Mouse (Mus musculus) heart, embryonic 14.5 days (tissue): ENCODE data around the gene BC034090. TPM values are rescaled to one million over a fixed set of nuclear protein-coding genes. Genes with fewer than 3 reads are reported as not detected.

ENCODE experiments used
- ATAC-seq: fragments of 200-750 bp; cut with Nextera tagmentation; 2 replicates; pipeline ENCODE4 v1.8.0; 2017; ENCODE audit warnings: low read depth, moderate TSS enrichment; ENCODE audit not compliant: insufficient number of reproducible peaks, insufficient read depth, low FRiP score
- H3K27ac ChIP-seq, 2 experiments: fragments of 200-500 bp in 1 of 2; fragments of 300-500 bp in 1 of 2; sonication (generic) in 1 of 2; replicated peaks in 1 of 2; 2 replicates each; pipeline ENCODE4 v1.5.1; 2012 to 2014; ENCODE audit warnings: low read depth in 2 of 2, low read length in 2 of 2, control low read depth in 1 of 2, mild to moderate bottlenecking in 1 of 2, mixed read lengths in 1 of 2; ENCODE audit not compliant: control insufficient read depth in 1 of 2, insufficient read depth in 1 of 2
- H3K27me3 ChIP-seq: fragments of 300-500 bp; sonication (generic); 2 replicates; pipeline ENCODE4 v1.6.1; 2014; ENCODE audit warnings: mild to moderate bottlenecking, low read length, control low read depth; ENCODE audit not compliant: control insufficient read depth, insufficient read depth
- H3K36me3 ChIP-seq: fragments of 300-500 bp; sonication (generic); 2 replicates; pipeline ENCODE4 v1.6.1; 2014; ENCODE audit warnings: mild to moderate bottlenecking, control low read depth, low read length, mixed read lengths; ENCODE audit not compliant: control insufficient read depth, insufficient read depth
- H3K4me1 ChIP-seq, 2 experiments: fragments of 200-500 bp in 1 of 2; fragments of 300-500 bp in 1 of 2; sonication (generic) in 1 of 2; 2 replicates each; pipeline ENCODE4 v1.6.1; 2012 to 2014; ENCODE audit warnings: low read length in 2 of 2, control low read depth in 1 of 2, mixed read lengths in 1 of 2; ENCODE audit not compliant: control insufficient read depth in 2 of 2, insufficient read depth in 2 of 2
- H3K4me2 ChIP-seq: fragments of 300-500 bp; sonication (generic); 2 replicates; pipeline ENCODE4 v1.6.1; 2014; ENCODE audit warnings: mild to moderate bottlenecking, low read length
- H3K4me3 ChIP-seq, 2 experiments: fragments of 200-500 bp in 1 of 2; fragments of 300-500 bp in 1 of 2; sonication (generic) in 1 of 2; 2 replicates each; pipeline ENCODE4 v1.5.1; 2012 to 2014; ENCODE audit warnings: low read length in 2 of 2, mild to moderate bottlenecking in 2 of 2, control low read depth in 1 of 2, low read depth in 1 of 2, moderate library complexity in 1 of 2; ENCODE audit not compliant: control insufficient read depth in 1 of 2, insufficient read depth in 1 of 2
- H3K9ac ChIP-seq: fragments of 300-500 bp; sonication (generic); 2 replicates; pipeline ENCODE4 v1.6.1; 2014; ENCODE audit warnings: mild to moderate bottlenecking, low read length
- H3K9me3 ChIP-seq: fragments of 300-500 bp; sonication (generic); 2 replicates; pipeline ENCODE4 v1.6.1; 2016; ENCODE audit warnings: low read length, control low read depth; ENCODE audit not compliant: control insufficient read depth
- WGBS: fragments of 180-500 bp; shearing (Covaris S2); extraction: QIAGEN DNeasy Blood & Tissue Kit; methylation state at CpG from one replicate; pipeline ENCODE4 v1.1.7; 2014; 5-methylcytosine and 5-hydroxymethylcytosine counted together
- polyA plus RNA-seq: library from polyadenylated mRNA; unstranded; fragments of >200 nt; fragmentation: Nextera tagmentation; extraction: Ambion mirVana; gene quantifications from 2 replicates; pipeline ENCODE4 v1.2.1, GENCODE M21; 2014

BC034090 gene
- polyA plus RNA-seq, 1 experiment from 2014 or later, result 6.9 TPM

DNA sequence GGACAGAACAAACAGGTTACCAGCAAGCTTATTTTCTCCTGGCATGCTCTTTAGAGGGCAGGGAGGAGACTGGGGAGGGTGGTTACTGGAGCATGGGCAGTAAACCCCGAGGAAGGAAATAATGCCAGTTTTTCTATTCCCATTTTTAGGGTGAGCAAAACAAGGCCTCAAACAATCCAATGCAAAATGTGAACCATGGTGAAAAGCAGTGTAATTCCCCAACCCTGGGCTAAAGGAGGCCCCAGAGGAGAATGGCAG, 1.8 kb downstream of the BC034090 start:
- no peak overlapping the region for H3K4me3 ChIP-seq
- H3K4me1 ChIP-seq, result peaks cover 26 to 43% of the 10 kb centered on the region in 2 experiments
- ATAC-seq, result no peak
- no peaks in the 10 kb centered on the region for H3K9me3 ChIP-seq
- H3K4me2 ChIP-seq, result peak overlapping the region; percentile 81
- H3K9ac ChIP-seq, result peak overlapping the region; percentile 42; the same call in 1 of the 2 replicates
- H3K27me3 ChIP-seq, result no peaks in the 10 kb centered on the region
- 62% methylated on average over 1 of the region's 1 CpGs for WGBS
- peaks cover 46% of the 10 kb centered on the region for H3K36me3 ChIP-seq
- no peak overlapping the region for H3K27ac ChIP-seq

GRCm38 (mm10) chr1:155241701-155242487, 2.4 kb downstream of the BC034090 start:
- ATAC-seq, result no peak
- no peaks in the 10 kb centered on the region for H3K27me3 ChIP-seq
- H3K4me1 ChIP-seq, result peaks cover 32 to 44% of the 10 kb centered on the region in 2 experiments
- no peak overlapping the region for H3K4me2 ChIP-seq
- H3K36me3 ChIP-seq, result peaks cover 46% of the 10 kb centered on the region
- 0 out of 2 replicates have a peak overlapping the region, but pooled peaks have one; percentile 42 for H3K9ac ChIP-seq
- WGBS, result 72% methylated on average over 12 of the region's 12 CpGs
- no peak overlapping the region for H3K4me3 ChIP-seq
- no peak overlapping the region for H3K27ac ChIP-seq
- H3K9me3 ChIP-seq, result no peaks in the 10 kb centered on the region

DNA sequence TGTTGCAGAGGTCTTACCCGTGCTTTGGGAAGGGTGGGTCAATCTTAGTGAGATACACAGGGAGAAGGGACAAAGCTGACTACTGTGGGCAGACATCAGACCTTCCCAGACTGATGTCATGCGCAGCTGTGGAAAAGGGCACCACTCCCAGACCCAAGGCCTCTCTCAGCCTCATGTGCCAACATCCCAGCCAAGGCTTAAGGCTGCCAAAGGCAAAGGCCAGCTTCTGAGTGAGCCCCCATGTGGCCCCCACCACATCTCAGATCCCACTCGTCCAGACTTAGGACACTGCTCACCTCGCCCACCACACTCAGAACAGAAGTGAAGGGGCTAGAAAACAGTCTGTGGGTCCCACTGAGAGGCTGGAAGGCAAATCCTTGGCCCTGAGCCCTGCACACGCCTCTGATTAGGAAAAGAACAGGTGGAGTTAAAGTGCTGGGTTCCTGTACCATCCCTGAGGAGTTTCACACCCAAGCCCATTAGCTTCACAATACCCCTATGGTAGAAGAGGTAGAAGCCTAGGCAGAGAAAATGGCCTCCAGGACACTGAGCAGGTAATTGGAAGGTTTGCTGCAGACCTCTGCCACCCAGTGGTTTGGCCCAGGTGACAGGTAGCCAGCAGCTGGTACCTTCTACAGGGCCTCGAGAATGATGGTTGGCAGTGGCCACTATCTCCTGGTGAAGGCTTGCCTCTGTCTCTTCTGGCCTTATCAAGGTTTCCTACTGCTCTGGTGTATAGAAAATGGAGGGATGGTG, 4.1 kb downstream of the BC034090 start:
- no peak for ATAC-seq
- Histone ChIP-seq H3K9ac (0 out of 2 replicates have a peak overlapping the region, but pooled peaks have one; percentile 23), H3K27ac (no peak overlapping the region), H3K27me3 (no peaks in the 10 kb centered on the region), H3K4me2 (no peak overlapping the region), H3K36me3 (peaks cover 51% of the 10 kb centered on the region), H3K4me3 (no peak overlapping the region), H3K9me3 (no peaks in the 10 kb centered on the region), H3K4me1 (peaks cover 42 to 55% of the 10 kb centered on the region in 2 experiments)
- 80% methylated on average over 6 of the region's 6 CpGs for WGBS

- peak overlapping the region; percentile 44 for H3K9ac ChIP-seq
- no peak overlapping the region for H3K4me3 ChIP-seq
- ATAC-seq, result no peak
- no peaks in the 10 kb centered on the region for H3K27me3 ChIP-seq
- WGBS, result 70% methylated on average over 4 of the region's 4 CpGs
- H3K9me3 ChIP-seq, result no peaks in the 10 kb centered on the region
- no peak overlapping the region for H3K27ac ChIP-seq
- peaks cover 46 to 58% of the 10 kb centered on the region in 2 experiments for H3K4me1 ChIP-seq
- peak overlapping the region; percentile 22; the same call in 1 of the 2 replicates for H3K4me2 ChIP-seq
- peaks cover 51% of the 10 kb centered on the region for H3K36me3 ChIP-seq
These were observed 5.1 kb downstream of the BC034090 start for GRCm38 (mm10) chr1:155239169-155239568.

DNA sequence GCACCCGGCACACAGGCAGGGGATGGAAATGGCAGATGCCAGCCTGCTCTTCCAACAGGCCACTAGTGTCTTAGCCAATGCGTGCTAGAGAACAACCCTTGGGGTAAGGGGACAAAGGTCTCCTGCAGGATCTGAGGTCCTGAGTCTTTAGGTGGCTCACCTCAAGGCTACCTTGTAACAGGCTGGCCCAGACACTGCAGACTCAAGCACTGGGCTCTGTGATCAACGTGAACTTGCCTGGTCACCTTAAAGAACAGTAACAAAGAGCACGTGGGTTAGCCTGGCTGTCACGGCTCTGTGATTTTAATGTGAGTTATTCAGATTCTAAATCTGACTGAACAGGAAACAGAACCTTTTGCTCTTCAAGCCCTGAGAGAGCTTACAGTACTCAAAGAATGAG, 6.1 kb downstream of the BC034090 start:
- no peak overlapping the region for H3K4me2 ChIP-seq
- peaks cover 51% of the 10 kb centered on the region for H3K36me3 ChIP-seq
- peak overlapping the region in 1 of 2 experiments; percentile 99; a peak in 1 of 4 replicates for H3K27ac ChIP-seq
- no peak overlapping the region; the same call in 1 of the 2 replicates for H3K9ac ChIP-seq
- peaks cover 56 to 68% of the 10 kb centered on the region in 2 experiments for H3K4me1 ChIP-seq
- no peaks in the 10 kb centered on the region for H3K27me3 ChIP-seq
- no peaks in the 10 kb centered on the region for H3K9me3 ChIP-seq
- no peak for ATAC-seq
- 87% methylated on average over 5 of the region's 5 CpGs for WGBS
- H3K4me3 ChIP-seq, result no peak overlapping the region

DNA sequence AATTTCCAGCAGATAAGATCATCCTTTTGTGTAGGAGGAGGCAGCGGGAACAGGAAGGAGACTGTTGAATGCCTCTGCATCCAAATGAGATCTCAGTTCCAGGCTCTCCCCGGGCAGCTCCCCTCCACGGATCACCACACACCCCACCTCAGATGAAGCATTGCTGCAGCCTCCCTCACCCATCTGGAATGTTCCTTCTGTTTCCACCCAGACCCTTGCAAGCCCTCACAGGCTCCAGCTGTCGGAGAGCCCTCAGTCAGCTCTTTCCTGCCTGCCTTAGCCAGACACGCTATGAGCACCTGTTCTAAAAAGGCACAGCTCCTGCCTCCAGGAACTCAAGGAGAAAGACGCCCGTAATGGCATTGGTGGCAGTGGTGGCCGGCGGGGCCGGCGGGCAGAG, 6.9 kb downstream of the BC034090 start:
- no peak overlapping the region for H3K4me3 ChIP-seq

GRCm38 (mm10) chr1:155236306-155237024, 7.8 kb downstream of the BC034090 start:
- peak; percentile 46; the same call in 1 of the 2 replicates for ATAC-seq
- 35% methylated on average over 13 of the region's 13 CpGs for WGBS
- H3K4me3 ChIP-seq, result no peak overlapping the region
- H3K4me1 ChIP-seq, result peaks cover 62 to 71% of the 10 kb centered on the region in 2 experiments
- H3K9ac ChIP-seq, result peak overlapping the region; percentile 50
- peak overlapping the region; percentile 96 to 99 for H3K27ac ChIP-seq
- H3K4me2 ChIP-seq, result no peak overlapping the region; the same call in 1 of the 2 replicates
- H3K36me3 ChIP-seq, result peaks cover 51% of the 10 kb centered on the region
- H3K27me3 ChIP-seq, result no peaks in the 10 kb centered on the region
- H3K9me3 ChIP-seq, result no peaks in the 10 kb centered on the region

More for the DNA sequence above, 6.9 kb downstream of the BC034090 start:
- peak overlapping the region; percentile 50; the same call in 1 of the 2 replicates for H3K9ac ChIP-seq
- 58% methylated on average over 11 of the region's 11 CpGs for WGBS
- H3K4me2 ChIP-seq, result no peak overlapping the region
- no peaks in the 10 kb centered on the region for H3K27me3 ChIP-seq
- H3K9me3 ChIP-seq, result no peaks in the 10 kb centered on the region
- H3K27ac ChIP-seq, result peak overlapping the region; percentile 96 to 99
- peaks cover 60 to 72% of the 10 kb centered on the region in 2 experiments for H3K4me1 ChIP-seq
- ATAC-seq, result no peak
- peaks cover 51% of the 10 kb centered on the region for H3K36me3 ChIP-seq
